Mouse (Mus musculus) forebrain, embryonic 11.5 days (tissue): Measurements from ENCODE around the gene Abcb7. TPM values are rescaled to one million over a fixed set of nuclear protein-coding genes. Genes with fewer than 3 reads are reported as not detected.
"Not testable (repeated sequence)": the region's sequence is repeated elsewhere in the genome, so short reads cannot be mapped to it uniquely, and the experiment has no call there.

Experiments
- ATAC-seq: fragments of 200-750 bp; cut with Nextera tagmentation; replicated peaks from 2 replicates; pipeline ENCODE4 v1.8.0; 2017; ENCODE audit warnings: moderate TSS enrichment; ENCODE audit not compliant: low FRiP score
- DNase-seq: peaks from one replicate; pipeline ENCODE4 v3.0.0-alpha.2; 2017; ENCODE audit warnings: low spot score
- H3K27ac ChIP-seq: fragments of 300-500 bp; sonication (generic); 2 replicates; pipeline ENCODE4 v1.5.1; 2014; ENCODE audit warnings: low read depth, low read length
- H3K27me3 ChIP-seq: fragments of 300-500 bp; sonication (generic); 2 replicates; pipeline ENCODE4 v1.6.1; 2014; ENCODE audit warnings: mild to moderate bottlenecking, low read length, mixed read lengths; ENCODE audit not compliant: control insufficient read depth, insufficient read depth
- H3K36me3 ChIP-seq: fragments of 300-500 bp; sonication (generic); 2 replicates; pipeline ENCODE4 v1.6.1; 2014; ENCODE audit warnings: mild to moderate bottlenecking, low read length, moderate library complexity, mixed read lengths; ENCODE audit not compliant: control insufficient read depth, insufficient read depth
- H3K4me1 ChIP-seq: fragments of 300-500 bp; sonication (generic); replicated peaks from 2 replicates; pipeline ENCODE4 v1.6.1; 2014; ENCODE audit warnings: low read length, mixed read lengths; ENCODE audit not compliant: control insufficient read depth, insufficient read depth
- H3K4me2 ChIP-seq: fragments of 300-500 bp; sonication (generic); 2 replicates; pipeline ENCODE4 v1.6.1; 2014; ENCODE audit warnings: low read depth, mild to moderate bottlenecking, low read length, moderate library complexity, mixed read lengths; ENCODE audit not compliant: severe bottlenecking
- H3K4me3 ChIP-seq: fragments of 300-500 bp; sonication (generic); 2 replicates; pipeline ENCODE4 v1.5.1; 2014; ENCODE audit warnings: low read depth, low read length
- H3K9ac ChIP-seq: fragments of 300-500 bp; sonication (generic); 2 replicates; pipeline ENCODE4 v1.6.1; 2014; ENCODE audit warnings: low read length
- H3K9me3 ChIP-seq: fragments of 300-500 bp; sonication (generic); 2 replicates; pipeline ENCODE4 v1.6.1; 2016; ENCODE audit warnings: low read length, mixed read lengths; ENCODE audit not compliant: control insufficient read depth
- WGBS: fragments of 180-500 bp; shearing (Covaris S2); extraction: QIAGEN DNeasy Blood & Tissue Kit; methylation state at CpG from one replicate; pipeline ENCODE4 v1.1.7; 2014; 5-methylcytosine and 5-hydroxymethylcytosine counted together
- polyA plus RNA-seq: library from polyadenylated mRNA; unstranded; fragments of >200 nt; fragmentation: Nextera tagmentation; extraction: Ambion mirVana; gene quantifications from 2 replicates; pipeline ENCODE4 v1.2.1, GENCODE M21; 2014

The Abcb7 gene
- polyA plus RNA-seq, 1 experiment from 2014 or later, result 20.4 TPM

- ATAC-seq (no peak), DNase-seq (no peak)
- Histone ChIP-seq H3K36me3 (no peaks in the 10 kb centered on the region), H3K4me1 (no peaks in the 10 kb centered on the region), H3K4me3 (no peak overlapping the region), H3K9ac (no peak overlapping the region), H3K27ac (no peak overlapping the region), H3K9me3 (no peaks in the 10 kb centered on the region), H3K27me3 (peaks cover 2% of the 10 kb centered on the region; the same call in 1 of the 2 replicates), H3K4me2 (no peak overlapping the region)
- WGBS, result 81% methylated on average over 1 of the region's 1 CpGs
Measured at GRCm38 (mm10) chrX:104401134-104401533, 12.5 kb downstream of the Abcb7 start.

- H3K27me3 ChIP-seq, result no peaks in the 10 kb centered on the region; the same call in 1 of the 2 replicates
- H3K27ac ChIP-seq, result no peak overlapping the region
- H3K4me1 ChIP-seq, result no peaks in the 10 kb centered on the region
- H3K9me3 ChIP-seq, result no peaks in the 10 kb centered on the region
- ATAC-seq (no peak), DNase-seq (no peak)
- no peak overlapping the region for H3K4me3 ChIP-seq
- no peak overlapping the region for H3K9ac ChIP-seq
- no peaks in the 10 kb centered on the region for H3K36me3 ChIP-seq
- H3K4me2 ChIP-seq, result no peak overlapping the region
- 72% methylated on average over 1 of the region's 1 CpGs for whole genome bisulfite sequencing
Measured at GRCm38 (mm10) chrX:104397526-104397925, 16.1 kb downstream of the Abcb7 start.

DNA sequence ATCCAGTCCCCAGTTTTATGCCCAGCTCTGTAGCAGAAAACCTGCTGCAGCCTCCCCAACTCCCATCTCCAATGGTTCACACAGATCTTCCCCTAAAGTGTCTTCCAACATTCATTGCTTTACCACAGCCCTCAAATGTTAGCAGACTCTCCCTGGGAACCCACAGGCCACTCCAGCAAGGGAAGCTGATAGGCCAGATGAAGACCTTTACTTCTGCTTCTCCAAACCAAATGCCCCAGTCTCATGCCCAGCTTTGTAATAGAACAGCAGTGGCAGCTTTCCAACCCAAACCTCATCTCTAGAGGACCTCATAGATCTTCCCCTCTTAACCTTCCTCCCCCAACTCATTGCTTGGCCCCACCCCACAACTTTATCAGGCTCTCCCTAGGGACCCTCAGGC lies 54.0 kb downstream of the Abcb7 start:
- Histone ChIP-seq H3K9ac (no peak overlapping the region), H3K27me3 (peaks cover 4% of the 10 kb centered on the region; the same call in 1 of the 2 replicates), H3K9me3 (no peaks in the 10 kb centered on the region), H3K27ac (no peak overlapping the region), H3K4me2 (no peak overlapping the region), H3K4me3 (no peak overlapping the region), H3K4me1 (no peaks in the 10 kb centered on the region), H3K36me3 (no peaks in the 10 kb centered on the region)
- no peak for ATAC-seq
- no peak for DNase-seq

- no peak overlapping the region for H3K4me2 ChIP-seq
- no peaks in the 10 kb centered on the region for H3K9me3 ChIP-seq
- no peak overlapping the region for H3K9ac ChIP-seq
- 79% methylated on average over 1 of the region's 1 CpGs for WGBS
- DNase-seq, result no peak
- H3K4me3 ChIP-seq, result no peak overlapping the region
- no peaks in the 10 kb centered on the region for H3K36me3 ChIP-seq
- no peak overlapping the region for H3K27ac ChIP-seq
- H3K4me1 ChIP-seq, result no peaks in the 10 kb centered on the region
- H3K27me3 ChIP-seq, result peaks cover 2% of the 10 kb centered on the region; the same call in 1 of the 2 replicates
- ATAC-seq, result no peak
Measured at GRCm38 (mm10) chrX:104355842-104356241, 57.8 kb downstream of the Abcb7 start.

- DNase-seq, ATAC-seq, H3K27ac ChIP-seq, H3K36me3 ChIP-seq, H3K4me2 ChIP-seq, H3K4me3 ChIP-seq, H3K27me3 ChIP-seq, H3K9me3 ChIP-seq, H3K4me1 ChIP-seq, H3K9ac ChIP-seq: not testable (repeated sequence)
- WGBS, result 92% methylated on average over 22 of the region's 31 CpGs
Measured at GRCm38 (mm10) chrX:104348146-104348545, 65.5 kb downstream of the Abcb7 start.

- no peak overlapping the region for H3K27ac ChIP-seq
- no peak for DNase-seq
- H3K9ac ChIP-seq, result no peak overlapping the region
- H3K4me1 ChIP-seq, result no peaks in the 10 kb centered on the region
- H3K4me3 ChIP-seq, result no peak overlapping the region
- H3K36me3 ChIP-seq, result no peaks in the 10 kb centered on the region
- H3K9me3 ChIP-seq, result no peaks in the 10 kb centered on the region
- no peak overlapping the region for H3K4me2 ChIP-seq
- no peaks in the 10 kb centered on the region; the same call in 1 of the 2 replicates for H3K27me3 ChIP-seq
- ATAC-seq, result no peak
Measured at GRCm38 (mm10) chrX:104291721-104292120, 121.9 kb downstream of the Abcb7 start.

DNA sequence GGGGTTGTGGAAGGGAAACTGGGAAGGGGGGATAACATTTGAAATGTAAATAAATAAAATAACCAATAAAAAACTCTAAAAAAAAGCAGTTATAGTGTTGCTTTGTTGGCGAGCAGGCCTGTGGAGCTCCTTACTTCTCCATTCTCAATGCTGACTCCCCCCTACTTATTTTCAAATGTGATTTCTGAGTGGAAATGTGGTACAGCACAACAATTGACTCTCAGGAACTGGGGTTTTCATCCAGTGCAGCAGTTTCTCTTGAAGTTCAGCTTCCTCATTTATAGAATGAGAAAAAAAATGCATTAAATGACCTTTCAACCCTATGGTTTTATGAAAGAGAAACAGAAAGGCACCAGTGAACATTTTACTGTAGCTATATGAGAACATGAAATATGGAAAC lies 133.8 kb downstream of the Abcb7 start:
- 90% methylated on average over 1 of the region's 1 CpGs for WGBS
- Histone ChIP-seq H3K4me3 (no peak overlapping the region), H3K4me1 (no peaks in the 10 kb centered on the region), H3K27me3 (no peaks in the 10 kb centered on the region; the same call in 1 of the 2 replicates), H3K4me2 (no peak overlapping the region), H3K27ac (no peak overlapping the region), H3K9me3 (no peaks in the 10 kb centered on the region), H3K36me3 (no peaks in the 10 kb centered on the region), H3K9ac (no peak overlapping the region)
- no peak for ATAC-seq
- no peak for DNase-seq

DNA sequence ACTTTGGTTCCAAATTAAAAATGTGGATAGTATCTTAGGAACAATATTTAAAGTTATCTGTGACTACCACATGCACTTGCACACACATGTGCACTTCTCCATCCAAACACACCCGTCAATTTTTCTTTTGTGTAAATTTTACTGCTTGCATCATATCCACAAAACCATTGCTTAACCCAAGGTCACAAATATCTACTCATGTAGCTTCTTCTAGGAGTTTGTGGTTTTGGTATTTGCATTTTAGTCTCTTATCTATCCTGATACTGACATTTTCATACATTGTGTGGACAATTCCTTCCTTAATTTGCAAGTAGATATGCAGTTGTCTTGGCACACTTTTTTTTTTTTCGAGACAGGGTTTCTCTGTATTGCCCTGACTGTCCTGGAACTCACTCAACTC lies 149.3 kb downstream of the Abcb7 start:
- H3K4me2 ChIP-seq, result no peak overlapping the region
- 0 out of 2 replicates have a peak, but pooled peaks cover 2% of the 10 kb centered on the region for H3K27me3 ChIP-seq
- no peak overlapping the region for H3K4me3 ChIP-seq
- DNase-seq, result no peak
- H3K27ac ChIP-seq, result no peak overlapping the region
- ATAC-seq, result no peak
- 75% methylated on average over 2 of the region's 2 CpGs for WGBS
- H3K9me3 ChIP-seq, result no peaks in the 10 kb centered on the region
- no peak overlapping the region for H3K9ac ChIP-seq
- no peaks in the 10 kb centered on the region for H3K4me1 ChIP-seq
- no peaks in the 10 kb centered on the region for H3K36me3 ChIP-seq

DNA sequence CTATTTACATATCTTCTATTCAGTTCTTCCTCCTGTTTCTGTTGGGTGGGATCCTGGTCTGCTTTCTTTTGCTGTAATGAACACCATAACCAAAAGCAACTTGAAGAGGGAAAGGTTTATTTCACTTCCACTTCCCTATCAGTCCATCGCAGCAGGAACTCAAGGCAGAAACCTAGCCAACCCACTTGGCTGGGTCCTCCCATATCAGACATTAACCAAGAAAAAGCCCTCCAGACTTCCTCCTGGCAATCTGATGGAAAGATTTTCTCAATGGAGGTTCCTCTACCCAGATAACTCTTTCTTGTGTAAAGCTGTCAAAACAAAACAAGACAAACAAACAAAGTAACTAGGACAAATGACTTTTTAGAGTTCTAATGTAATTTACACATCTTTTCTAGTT lies 151.2 kb downstream of the Abcb7 start:
- Histone ChIP-seq H3K4me3 (no peak overlapping the region), H3K27me3 (0 out of 2 replicates have a peak, but pooled peaks cover 2% of the 10 kb centered on the region), H3K9me3 (no peaks in the 10 kb centered on the region), H3K27ac (no peak overlapping the region), H3K9ac (no peak overlapping the region), H3K4me2 (no peak overlapping the region), H3K36me3 (no peaks in the 10 kb centered on the region), H3K4me1 (no peaks in the 10 kb centered on the region)
- WGBS, result 89% methylated on average over 1 of the region's 1 CpGs
- ATAC-seq (no peak), DNase-seq (no peak)
